Mouse (Mus musculus) lung, adult 2 months (tissue): Measurements from ENCODE around the gene Epb41l3. TPM values are rescaled to one million over a fixed set of nuclear protein-coding genes. Genes with fewer than 3 reads are reported as not detected.
"Not testable (repeated sequence)": the region's sequence is repeated elsewhere in the genome, so short reads cannot be mapped to it uniquely, and the experiment has no call there.

ENCODE experiments used
- DNase-seq: peaks from one replicate; pipeline ENCODE4 v3.0.0; 2022
- H3K4me1 ChIP-seq: fragments of 200-500 bp; 2 replicates; pipeline ENCODE4 v1.6.1; 2011; ENCODE audit warnings: low read length; ENCODE audit not compliant: control insufficient read depth, insufficient read depth
- H3K4me3 ChIP-seq: fragments of 200-500 bp; replicated peaks from 2 replicates; pipeline ENCODE3; 2011; ENCODE audit warnings: low read depth, mild to moderate bottlenecking, control low read depth, low read length; ENCODE audit errors: extremely low read depth
- CTCF ChIP-seq: fragments of 200-500 bp; IDR thresholded peaks from 2 replicates; pipeline ENCODE4 v1.5.1; 2011; ENCODE audit warnings: mild to moderate bottlenecking, low read length, control low read depth; ENCODE audit not compliant: insufficient read depth
- POLR2A ChIP-seq: fragments of 200-500 bp; IDR thresholded peaks from 2 replicates; pipeline ENCODE4 v1.6.1; 2011; ENCODE audit warnings: low read depth, mild to moderate bottlenecking, control low read depth, low read length, borderline replicate concordance; ENCODE audit errors: extremely low read depth
- WGBS: fragments of 180-500 bp; shearing (Covaris S2); methylation state at CpG from one replicate; pipeline ENCODE4 v1.1.7; 2018; 5-methylcytosine and 5-hydroxymethylcytosine counted together
- polyA plus RNA-seq: library from polyadenylated mRNA; depleted of rRNA; stranded (reverse); fragments of >200 nt; gene quantifications from 2 replicates; pipeline ENCODE4 v1.2.3, GENCODE M21; 2012

Epb41l3 gene
- polyA plus RNA-seq, 1 experiment = 7.2 TPM

DNA sequence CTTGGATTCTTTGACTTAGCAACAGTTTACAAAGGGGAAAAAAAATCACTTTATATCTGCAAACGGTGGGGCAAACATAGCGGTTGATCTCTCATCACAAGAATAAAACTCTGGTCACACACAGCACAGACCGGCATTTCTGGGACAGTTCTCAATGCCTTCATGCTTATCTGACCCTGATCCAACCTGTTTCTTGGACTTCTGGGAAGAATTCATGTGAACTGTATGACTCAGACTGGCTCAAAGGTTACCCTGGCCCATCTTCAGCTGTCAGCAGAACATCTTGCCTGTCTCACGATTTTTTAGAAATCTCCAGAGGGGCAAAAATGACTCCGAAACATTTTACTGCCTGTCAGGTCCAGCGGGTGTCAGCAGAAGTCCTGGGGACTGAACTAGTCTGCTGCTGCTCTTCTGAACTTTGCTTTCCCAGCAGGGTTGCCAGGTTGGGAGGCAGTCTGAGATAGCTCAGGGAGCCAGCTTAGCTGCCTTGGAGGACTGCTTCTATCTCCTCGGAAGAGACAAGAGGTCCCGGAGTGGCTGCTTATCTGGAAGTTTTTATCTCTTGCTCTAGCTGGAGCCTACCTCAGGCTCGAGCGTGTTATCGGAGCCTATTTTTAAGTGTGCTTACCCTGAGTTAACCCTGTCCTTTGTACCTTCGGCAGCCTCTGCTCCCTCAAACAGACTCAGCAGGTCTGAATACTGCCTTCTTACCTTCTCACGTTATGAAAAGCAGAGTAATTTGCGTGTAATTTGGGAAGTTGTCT, 29.7 kb downstream of the Epb41l3 start:
- no peaks in the 10 kb centered on the region for H3K4me1 ChIP-seq
- TF ChIP-seq CTCF (no peak), POLR2A (no peak)
- DNase-seq = no peak
- 27% methylated on average over 14 of the region's 14 CpGs for WGBS
- no peak overlapping the region for H3K4me3 ChIP-seq

DNA sequence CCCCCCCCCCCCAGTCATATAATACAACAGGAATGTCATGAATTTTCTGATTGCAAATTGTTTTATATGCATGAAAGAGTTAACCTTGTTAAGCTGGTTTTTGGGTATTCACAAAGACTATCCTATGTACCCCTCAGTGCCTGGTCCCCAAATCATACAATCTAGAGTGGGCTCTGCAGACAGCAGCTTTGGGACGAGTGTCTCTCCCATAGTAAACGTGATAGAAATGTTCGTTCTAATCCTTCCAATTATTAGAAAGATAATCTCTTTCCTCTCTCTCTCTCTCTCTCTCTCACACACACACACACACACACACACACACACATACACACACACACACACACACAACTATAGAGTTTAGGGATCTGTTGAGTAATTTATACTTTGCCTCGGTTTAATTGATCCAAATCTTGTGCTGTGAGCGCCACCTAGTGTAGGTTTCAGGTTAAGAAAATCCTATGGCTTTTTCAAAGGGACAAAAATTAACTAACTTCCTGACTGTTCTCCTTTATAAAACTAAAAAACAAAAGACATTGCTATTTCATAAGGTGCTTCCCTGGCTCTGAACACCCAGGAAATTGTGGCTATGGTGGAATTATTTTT, 30.4 kb downstream of the Epb41l3 start:
- WGBS = 15% methylated on average over 5 of the region's 5 CpGs
- peak; percentile 9 for DNase-seq
- H3K4me1 ChIP-seq = no peaks in the 10 kb centered on the region
- H3K4me3 ChIP-seq = no peak overlapping the region
- TF ChIP-seq CTCF (peak; percentile 12; the same call in 1 of the 2 replicates), POLR2A (no peak)

DNA sequence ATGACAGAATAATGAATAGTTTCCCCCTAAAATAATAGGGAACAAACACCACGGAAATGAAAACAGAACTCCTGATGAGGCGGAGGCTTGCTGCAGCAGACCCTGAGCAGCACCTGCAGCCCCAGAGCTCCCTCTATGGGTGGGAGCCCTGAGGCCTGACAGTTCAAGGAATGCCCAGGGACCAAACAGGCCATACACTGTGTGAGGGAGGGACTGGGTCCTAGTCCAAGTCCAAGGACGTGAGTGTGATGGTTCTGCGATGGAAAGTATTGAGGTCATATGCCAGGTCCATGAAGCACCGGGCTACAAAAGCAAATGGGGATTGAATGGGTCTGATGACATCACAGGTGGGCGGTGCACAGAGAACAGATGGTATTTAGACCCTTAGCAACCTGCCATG, 33.7 kb downstream of the Epb41l3 start:
- TF ChIP-seq CTCF (no peak), POLR2A (no peak)
- DNase-seq = no peak
- H3K4me1 ChIP-seq = no peaks in the 10 kb centered on the region
- 51% methylated on average over 6 of the region's 6 CpGs for WGBS
- H3K4me3 ChIP-seq = no peak overlapping the region

DNA sequence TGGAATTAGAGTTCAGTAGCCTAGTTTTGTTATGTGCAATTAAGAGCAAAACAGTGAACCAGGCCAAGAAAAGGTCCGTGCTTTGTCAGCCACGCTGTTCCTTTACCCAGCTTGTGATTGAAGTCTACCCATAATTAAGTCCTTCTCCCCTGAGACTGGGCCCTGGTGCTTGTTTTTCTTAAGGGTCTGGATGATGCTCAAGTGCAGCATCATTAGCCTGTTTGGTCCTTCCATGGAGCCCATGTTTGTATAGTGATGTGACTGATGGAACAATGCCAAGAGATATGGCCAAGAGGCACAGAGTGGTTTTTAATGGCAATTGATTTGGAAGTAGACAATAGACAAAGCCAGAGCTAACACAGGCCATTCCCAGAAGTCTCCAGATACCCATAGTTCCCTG, 36.7 kb downstream of the Epb41l3 start:
- no peaks in the 10 kb centered on the region for H3K4me1 ChIP-seq
- TF ChIP-seq POLR2A = no peak
- TF ChIP-seq CTCF = no peak
- WGBS = 62% methylated on average over 2 of the region's 2 CpGs
- no peak for DNase-seq
- H3K4me3 ChIP-seq = no peak overlapping the region

DNA sequence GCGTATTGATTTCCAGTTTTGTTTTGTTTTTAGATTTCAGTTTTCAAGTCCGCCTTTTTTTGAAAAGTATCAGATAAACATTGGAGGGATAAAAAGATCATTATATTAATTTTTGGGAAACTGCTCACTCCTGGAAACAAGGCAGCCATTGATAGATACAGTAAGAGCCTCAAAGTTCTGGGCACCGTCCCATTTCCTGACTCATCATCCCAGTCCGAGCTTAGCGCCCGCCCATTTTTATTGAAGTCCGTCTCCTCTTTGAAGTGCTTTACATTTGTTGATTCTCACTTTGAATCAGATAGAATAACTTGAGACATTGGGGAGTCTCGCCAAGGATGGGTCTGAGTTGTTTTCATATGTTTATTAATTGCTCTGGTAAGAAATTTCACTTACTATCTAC, 43.7 kb downstream of the Epb41l3 start:
- Histone ChIP-seq H3K4me1 (no peaks in the 10 kb centered on the region), H3K4me3 (no peak overlapping the region)
- TF ChIP-seq CTCF (no peak), POLR2A (no peak)
- no peak for DNase-seq
- WGBS = 66% methylated on average over 8 of the region's 8 CpGs

DNA sequence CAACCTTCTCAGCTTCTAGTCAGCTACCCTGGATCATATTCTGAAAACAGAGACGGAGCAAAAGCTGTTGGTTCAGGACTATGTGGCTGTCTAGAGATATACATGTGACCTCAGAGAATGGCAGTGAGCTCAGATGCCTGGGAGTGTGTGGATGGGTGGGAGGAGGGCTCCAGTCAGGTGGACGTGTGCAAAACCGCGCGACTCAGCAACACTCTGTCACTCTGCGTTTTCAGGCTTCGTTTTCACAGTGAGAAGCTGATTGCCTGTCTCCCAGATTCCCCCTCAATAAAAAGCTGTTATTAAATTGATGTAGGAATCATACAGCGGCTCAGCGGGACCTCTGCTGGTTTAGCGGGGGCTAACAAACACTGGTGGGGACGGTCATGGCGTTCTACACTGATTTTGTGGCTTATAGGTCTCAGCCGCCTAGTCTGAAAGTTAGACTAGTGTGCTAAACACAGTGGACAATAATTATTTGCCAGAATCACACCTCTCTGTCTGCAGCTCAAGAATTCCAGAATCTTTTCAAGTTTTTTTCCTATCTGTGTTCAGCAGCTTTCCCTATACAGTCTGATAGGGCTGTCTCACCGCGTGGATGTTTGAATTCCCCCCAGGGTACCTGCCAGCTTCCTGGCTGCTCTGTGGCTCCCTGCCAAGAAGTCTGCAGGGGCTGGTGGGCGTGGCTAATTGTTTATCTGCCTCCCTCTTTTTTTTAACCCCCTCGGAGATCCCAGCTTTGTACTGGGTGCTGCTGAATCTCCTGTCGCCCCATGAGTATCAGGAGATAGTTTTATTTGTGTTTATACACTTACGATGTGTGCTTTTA, 45.3 kb downstream of the Epb41l3 start:
- Histone ChIP-seq H3K4me1 (no peaks in the 10 kb centered on the region), H3K4me3 (no peak overlapping the region)
- no peak for DNase-seq
- no peak for TF ChIP-seq POLR2A
- TF ChIP-seq CTCF = no peak
- WGBS = 3% methylated on average over 19 of the region's 19 CpGs

DNA sequence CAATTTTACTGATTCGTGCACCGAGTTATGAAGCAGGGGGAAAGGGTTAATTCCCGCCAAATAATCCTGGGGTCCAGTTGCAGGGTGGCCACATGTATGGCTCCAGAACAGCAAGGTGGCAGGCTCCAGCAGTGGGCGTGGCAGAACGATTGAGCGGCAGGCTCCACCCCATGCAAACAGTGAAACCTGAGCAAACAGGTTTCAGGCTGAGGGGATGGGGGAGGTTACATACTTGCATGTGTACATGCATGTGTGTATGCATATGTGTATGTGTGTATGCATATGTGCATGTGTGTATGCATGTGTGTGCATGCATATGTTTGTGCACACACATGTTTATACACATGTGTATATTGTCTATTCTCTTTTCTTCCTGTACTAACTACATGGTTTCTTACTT, 46.9 kb downstream of the Epb41l3 start:
- WGBS = 8% methylated on average over 6 of the region's 6 CpGs
- H3K4me3 ChIP-seq, DNase-seq, H3K4me1 ChIP-seq: not testable (repeated sequence)

DNA sequence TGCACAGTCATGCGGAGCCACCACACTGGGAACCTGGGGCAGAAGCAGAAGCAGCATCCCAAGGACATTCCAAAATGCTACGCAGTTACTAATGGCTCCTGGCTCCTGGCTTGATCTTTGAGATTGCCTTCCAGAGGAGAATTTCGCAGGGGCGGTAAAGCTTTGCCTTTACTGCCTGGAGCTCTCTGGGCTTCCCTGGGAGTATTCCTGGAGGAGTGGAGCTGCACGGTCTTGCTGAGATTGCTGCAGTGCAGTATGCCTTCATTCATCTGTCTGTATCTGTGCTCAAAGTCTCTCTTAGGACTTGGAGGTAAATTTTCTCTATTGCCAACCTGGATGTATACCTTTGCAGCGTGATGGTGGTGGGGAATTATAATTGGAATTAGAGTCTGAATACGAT, 52.0 kb downstream of the Epb41l3 start:
- TF ChIP-seq CTCF (no peak), POLR2A (no peak)
- Histone ChIP-seq H3K4me1 (no peaks in the 10 kb centered on the region), H3K4me3 (no peak overlapping the region)
- DNase-seq = no peak
- WGBS = 69% methylated on average over 7 of the region's 7 CpGs

DNA sequence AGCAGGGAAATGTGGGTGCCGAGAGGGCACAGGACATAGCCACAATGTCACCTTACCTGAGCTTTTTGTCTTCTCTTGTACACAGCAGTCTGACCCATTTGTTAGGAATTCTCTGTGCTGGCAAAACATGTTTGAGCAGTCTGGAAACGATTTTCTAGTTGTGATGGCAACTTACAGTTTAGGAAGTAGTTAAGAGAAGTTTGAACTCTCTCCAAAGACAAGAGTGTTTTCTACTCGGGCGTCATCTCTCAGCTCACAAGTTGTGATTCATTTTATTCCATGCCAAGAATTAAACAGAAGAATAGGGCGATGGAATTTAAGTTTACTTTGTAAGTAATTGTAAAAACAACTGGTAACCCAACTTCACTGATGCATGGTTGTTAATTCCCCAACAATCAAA, 52.5 kb downstream of the Epb41l3 start:
- no peak for DNase-seq
- H3K4me1 ChIP-seq = no peaks in the 10 kb centered on the region
- no peak overlapping the region for H3K4me3 ChIP-seq
- TF ChIP-seq CTCF = no peak
- TF ChIP-seq POLR2A = no peak
- WGBS = 37% methylated on average over 5 of the region's 5 CpGs

DNA sequence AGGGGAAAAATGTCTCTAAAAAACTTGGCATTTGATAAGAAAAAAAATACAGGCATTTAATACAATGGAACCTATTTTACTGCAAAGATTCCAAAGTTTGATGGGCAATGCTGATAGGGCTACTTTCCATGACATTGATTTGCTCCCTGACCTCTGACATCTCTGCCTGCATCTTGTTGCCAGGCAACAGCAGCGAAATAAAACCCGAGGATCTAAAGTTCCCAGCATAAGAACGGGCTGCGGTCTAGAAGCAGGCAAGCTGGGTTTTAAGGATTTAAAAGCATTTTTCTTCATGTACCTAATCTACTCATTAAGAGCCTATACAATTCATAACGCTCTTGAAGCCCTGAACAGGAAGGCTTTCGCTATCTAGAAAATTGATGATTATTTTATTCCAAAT, 54.0 kb downstream of the Epb41l3 start:
- 47% methylated on average over 6 of the region's 6 CpGs for WGBS
- H3K4me3 ChIP-seq = no peak overlapping the region

More for the DNA sequence above, 54.0 kb downstream of the Epb41l3 start:
- no peak for DNase-seq
- H3K4me1 ChIP-seq = no peaks in the 10 kb centered on the region
- TF ChIP-seq CTCF (no peak), POLR2A (no peak)
